ENCODE assay signal across 10 mouse cellular contexts in the genomic region with DNA sequence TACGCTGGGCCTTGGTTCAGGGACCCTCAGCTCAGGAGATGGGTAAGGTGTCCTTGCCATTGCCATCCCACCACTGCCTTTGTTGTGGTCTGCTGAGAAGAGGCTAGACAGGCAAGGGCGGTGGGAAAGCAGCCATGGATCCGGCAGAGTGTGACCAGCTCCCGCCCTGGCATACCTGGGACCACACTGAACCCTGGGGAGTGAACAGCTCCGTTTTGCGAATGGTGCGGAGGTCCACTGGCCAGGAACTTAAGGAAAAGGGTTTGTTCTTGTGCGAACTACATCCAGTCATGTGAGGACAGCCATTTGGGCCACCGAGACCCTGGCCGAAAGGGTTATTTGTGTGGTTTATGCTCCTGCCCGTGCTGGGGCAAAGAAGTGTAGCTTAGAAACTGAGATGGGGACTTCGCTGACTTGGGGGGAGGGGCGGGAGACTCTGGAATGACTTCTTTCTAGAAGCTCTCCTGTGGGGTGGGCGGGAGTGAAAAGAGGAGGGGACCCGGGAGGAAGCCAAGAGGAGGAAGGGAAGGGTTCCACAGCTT.
A peak's percentile ranks its signal among the peaks of the same experiment; 100 is the strongest.
DNase-seq lines count a peak whose midpoint lies in the region; ATAC-seq and TF ChIP-seq lines count a peak whose summit lies in the region.
"Had no signal": no experiment of that assay in that cellular context is flagged by ENCODE, and none has a peak within 500 bp of the region (broad histone marks: within the 10 kb centered on the region; RNA-seq: fewer than 3 reads in every experiment).

No protein-coding gene starts in this region.

- H3K4me3 ChIP-seq in heart, postnatal 0 days (ENCODE audit: low read depth, low read length): peak overlapping the region; percentile 29
- H3K4me3 ChIP-seq in hindbrain, embryonic 13.5 days: peak overlapping the region; percentile 35
- H3K4me3 ChIP-seq in midbrain, embryonic 16.5 days (ENCODE audit: low read depth, low read length): peak overlapping the region; percentile 41
- H3K4me3 ChIP-seq in kidney, adult 2 months (ENCODE audit: insufficient read depth, low read depth, low read length): no peak overlapping the region
- H3K4me3 ChIP-seq: liver, embryonic 12.5 days had no signal

- peak; percentile 20; the same call in 1 of the 2 replicates for ATAC-seq in heart, postnatal 0 days (ENCODE audit: insufficient read depth, low read depth)
- peak; percentile 13 for ATAC-seq in hindbrain, embryonic 13.5 days (ENCODE audit: low FRiP score)
- 0 out of 2 replicates have a peak, but pooled peaks have one; percentile 7 for ATAC-seq in midbrain, embryonic 16.5 days
- ATAC-seq: liver, embryonic 12.5 days had no signal

- TF ChIP-seq EP300 in heart, postnatal 0 days (IDR thresholded peaks at IDR 0.05; ENCODE audit: low read depth): no peak

- no peaks in the 10 kb centered on the region for H3K36me3 ChIP-seq in heart, postnatal 0 days (replicated peaks; ENCODE audit: control insufficient read depth, insufficient read depth, low read length)
- peaks cover 9% of the 10 kb centered on the region for H3K36me3 ChIP-seq in hindbrain, embryonic 13.5 days
- 0 out of 2 replicates have a peak, but pooled peaks cover 3% of the 10 kb centered on the region for H3K36me3 ChIP-seq in midbrain, embryonic 16.5 days (ENCODE audit: control insufficient read depth, insufficient read depth, low read length)
- no peaks in the 10 kb centered on the region for H3K36me3 ChIP-seq in kidney, adult 2 months (ENCODE audit: control insufficient read depth, insufficient read depth, low read length)
- H3K36me3 ChIP-seq: liver, embryonic 12.5 days had no signal

- 10% methylated on average over 14 of the region's 15 CpGs for WGBS in heart, postnatal 0 days
- WGBS in hindbrain, embryonic 13.5 days: 9% methylated on average over 15 of the region's 15 CpGs
- WGBS in midbrain, embryonic 16.5 days: 7% methylated on average over 15 of the region's 15 CpGs
- 6% methylated on average over 15 of the region's 15 CpGs for WGBS in kidney, adult 2 months

- H3K27me3 ChIP-seq in heart, postnatal 0 days (ENCODE audit: control insufficient read depth, insufficient read depth, low read length): peaks cover 80% of the 10 kb centered on the region
- H3K27me3 ChIP-seq in hindbrain, embryonic 13.5 days: peaks cover 18% of the 10 kb centered on the region
- H3K27me3 ChIP-seq in midbrain, embryonic 16.5 days (ENCODE audit: control insufficient read depth, insufficient read depth, low read depth, low read length): no peaks in the 10 kb centered on the region
- 0 out of 2 replicates have a peak, but pooled peaks cover 1% of the 10 kb centered on the region for H3K27me3 ChIP-seq in kidney, adult 2 months (replicated peaks; ENCODE audit: control insufficient read depth, insufficient read depth, low read length)

- no peaks in the 10 kb centered on the region for H3K4me1 ChIP-seq in heart, postnatal 0 days (ENCODE audit: control insufficient read depth, insufficient read depth)
- peaks cover 79% of the 10 kb centered on the region for H3K4me1 ChIP-seq in hindbrain, embryonic 13.5 days (replicated peaks)
- peaks cover 67% of the 10 kb centered on the region for H3K4me1 ChIP-seq in midbrain, embryonic 16.5 days (ENCODE audit: control insufficient read depth, insufficient read depth, low read length)
- no peaks in the 10 kb centered on the region for H3K4me1 ChIP-seq in kidney, adult 2 months (ENCODE audit: control insufficient read depth, insufficient read depth, low read length)
- H3K4me1 ChIP-seq: liver, embryonic 12.5 days had no signal

- peak overlapping the region; percentile 55 for H3K4me2 ChIP-seq in heart, postnatal 0 days (ENCODE audit: low read depth, low read length)
- peak overlapping the region; percentile 83 for H3K4me2 ChIP-seq in hindbrain, embryonic 13.5 days
- peak overlapping the region; percentile 64 for H3K4me2 ChIP-seq in midbrain, embryonic 16.5 days (ENCODE audit: low read length)
- H3K4me2 ChIP-seq: liver, embryonic 12.5 days had no signal

- no peak for TF ChIP-seq POLR2A in kidney, adult 2 months (IDR thresholded peaks at IDR 0.05; ENCODE audit: low read depth, low read length)

- intact Hi-C loops in heart, postnatal 36 days (cut with DNase I): no loop called here

- H3K9me3 ChIP-seq in heart, postnatal 0 days (replicated peaks; ENCODE audit: control insufficient read depth, low read length): no peaks in the 10 kb centered on the region
- no peaks in the 10 kb centered on the region for H3K9me3 ChIP-seq in hindbrain, embryonic 13.5 days
- no peaks in the 10 kb centered on the region for H3K9me3 ChIP-seq in midbrain, embryonic 16.5 days (replicated peaks; ENCODE audit: control insufficient read depth, low read length, poor library complexity, severe bottlenecking)
- H3K9me3 ChIP-seq: liver, embryonic 12.5 days had no signal

- H3K9ac ChIP-seq in heart, postnatal 0 days (replicated peaks; ENCODE audit: low read depth, low read length): no peak overlapping the region
- H3K9ac ChIP-seq in hindbrain, embryonic 13.5 days: peak overlapping the region; percentile 70
- peak overlapping the region; percentile 76 for H3K9ac ChIP-seq in midbrain, embryonic 16.5 days (ENCODE audit: low read depth, low read length)
- H3K9ac ChIP-seq: liver, embryonic 12.5 days had no signal

- TF ChIP-seq CTCF in heart, postnatal 0 days (IDR thresholded peaks at IDR 0.05; ENCODE audit: low read depth): no peak
- TF ChIP-seq CTCF in kidney, adult 2 months (conservative IDR thresholded peaks at IDR 0.05; ENCODE audit: insufficient read depth, insufficient read length, low read depth, low read length): no peak

- no peak overlapping the region for H3K27ac ChIP-seq in heart, postnatal 0 days (ENCODE audit: low read depth)
- H3K27ac ChIP-seq in hindbrain, embryonic 13.5 days: peak overlapping the region; percentile 90
- H3K27ac ChIP-seq in midbrain, embryonic 16.5 days (ENCODE audit: low read length): peak overlapping the region; percentile 88
- H3K27ac ChIP-seq in kidney, adult 2 months (ENCODE audit: insufficient read depth, low read depth, low read length): no peak overlapping the region
- H3K27ac ChIP-seq: liver, embryonic 12.5 days had no signal

- DNase-seq in heart, postnatal 0 days (ENCODE audit: low spot score): no peak
- DNase-seq in heart, postnatal 36 days: no peak
- DNase-seq in embryo, embryonic 11 days: peak; percentile 56
- DNase-seq in layer of hippocampus, adult 11-12 months (ENCODE audit: low spot score): no peak
- DNase-seq in frontal cortex, postnatal 14 days (ENCODE audit: low spot score in 2 of 2): no peak
- DNase-seq in kidney, adult 2 months: no peak
- DNase-seq: thymus, postnatal 14 days had no signal

Comparison
In these comparisons a context has a peak if more than half of its experiments do, and no peak if none do; other contexts are left out.
1. H3K27ac ChIP-seq: peak in hindbrain, embryonic 13.5 days (single experiment) and midbrain, embryonic 16.5 days (single experiment); none in heart, postnatal 0 days (single experiment) and kidney, adult 2 months (single experiment).
2. Peak in every context shown above with its lines, with median percentiles within 50 percentile points of each other: ATAC-seq and H3K4me2 ChIP-seq.